Mouse (Mus musculus) thymus, adult 2 months (tissue): ENCODE data around the gene Trabd2b.

Source experiments
- CTCF ChIP-seq: fragments of 200-500 bp; IDR thresholded peaks from 2 replicates; pipeline ENCODE4 v1.5.1; 2012; ENCODE audit warnings: mild to moderate bottlenecking, control low read depth, low read length, moderate library complexity, borderline replicate concordance; ENCODE audit not compliant: control insufficient read depth, poor library complexity, insufficient read depth; ENCODE audit errors: extremely low read depth
- POLR2A ChIP-seq: fragments of 200-500 bp; IDR thresholded peaks from 2 replicates; pipeline ENCODE4 v1.6.1; 2012; ENCODE audit warnings: mild to moderate bottlenecking, low read length, control low read depth, moderate library complexity; ENCODE audit not compliant: control insufficient read depth, poor library complexity, insufficient read depth; ENCODE audit errors: extremely low read depth

GRCm38 (mm10) chr4:114500317-114500716, 93.8 kb downstream of the Trabd2b start:
- TF ChIP-seq POLR2A, result no peak
- no peak for TF ChIP-seq CTCF
